Mouse (Mus musculus) lung, postnatal 0 days (tissue): Measurements from ENCODE around the gene Trappc10.

Source experiments
- CTCF ChIP-seq: IDR thresholded peaks from 2 replicates; pipeline ENCODE4 v1.5.1; 2016; ENCODE audit warnings: antibody characterized with exemption, mild to moderate bottlenecking
- EP300 ChIP-seq: IDR thresholded peaks from 2 replicates; pipeline ENCODE4 v1.6.1; 2016; ENCODE audit warnings: antibody characterized with exemption, mild to moderate bottlenecking, control low read depth

DNA sequence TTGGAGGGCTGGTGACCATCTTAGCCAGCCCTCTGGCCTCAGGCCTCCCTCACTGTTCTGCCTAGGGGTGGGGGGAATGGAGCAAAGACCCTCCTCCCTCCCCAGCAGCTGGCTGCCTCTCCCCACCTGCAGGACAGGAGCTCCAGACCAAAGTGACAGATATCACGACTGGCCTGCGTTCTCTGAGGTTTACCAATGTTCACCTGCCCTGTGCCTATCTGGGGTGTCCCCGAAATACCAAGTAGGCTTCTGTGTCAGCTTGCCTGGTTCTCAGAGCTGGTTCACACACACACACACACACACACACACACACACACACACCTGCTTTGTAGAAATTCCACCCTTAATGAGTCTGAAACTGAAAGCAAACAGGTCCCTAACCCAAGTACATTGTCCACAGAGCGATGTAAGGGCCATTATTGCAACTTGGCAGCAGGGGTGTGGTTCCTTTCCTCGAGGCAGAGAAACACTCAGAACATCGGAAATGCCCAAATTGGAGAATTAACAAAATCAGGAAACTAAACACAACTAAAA, 13.8 kb upstream of the Trappc10 start:
- TF ChIP-seq EP300 = no peak
- TF ChIP-seq CTCF = no peak
